Mouse (Mus musculus): ENCODE measurements around the gene Cpt1c. TPM values are rescaled to one million over a fixed set of nuclear protein-coding genes. Genes with fewer than 3 reads are reported as not detected.
A peak's percentile ranks its signal among the peaks of the same experiment; 100 is the strongest.

The Cpt1c gene
- polyA plus RNA-seq, 1 experiment from 2014 or later = 3.5 TPM

DNA sequence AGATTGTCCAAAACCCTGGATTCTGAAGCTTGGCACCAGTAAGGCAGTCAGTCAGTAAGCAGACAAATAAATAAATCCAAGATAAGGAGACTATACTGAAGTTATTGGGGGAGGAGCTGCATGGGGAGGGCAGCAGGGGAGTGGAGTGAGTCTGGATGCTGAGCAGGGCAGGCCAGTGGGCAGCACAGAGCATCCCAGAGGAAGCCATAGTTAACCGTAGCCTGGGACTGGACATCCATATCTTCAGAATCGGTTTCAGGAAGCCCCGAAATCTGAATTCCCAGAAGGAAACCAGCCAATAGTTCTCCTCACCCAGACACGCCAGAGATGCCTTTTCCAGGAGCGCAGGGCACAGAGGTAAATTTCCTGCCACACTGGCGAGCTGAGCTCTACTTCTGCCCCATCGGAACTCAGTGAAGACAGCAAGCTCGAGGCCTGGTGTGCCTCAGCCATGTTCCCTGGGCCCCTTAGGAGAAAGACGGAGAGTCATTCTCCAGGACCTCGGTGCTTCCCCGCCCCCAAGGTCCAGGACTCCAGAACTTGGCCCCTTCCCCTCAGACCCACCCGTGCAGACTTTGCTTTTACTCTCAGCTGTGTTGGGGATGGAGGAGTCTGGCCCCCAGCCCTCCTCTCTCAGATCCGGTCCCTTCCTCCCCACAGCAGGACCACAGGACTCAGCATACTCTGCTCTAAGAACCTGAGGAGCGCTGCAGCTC, 1.1 kb downstream of the Cpt1c start:
- H3K9me3 ChIP-seq (ENCODE audit: control insufficient read depth) = no peaks in the 10 kb centered on the region
- no peak for ATAC-seq

DNA sequence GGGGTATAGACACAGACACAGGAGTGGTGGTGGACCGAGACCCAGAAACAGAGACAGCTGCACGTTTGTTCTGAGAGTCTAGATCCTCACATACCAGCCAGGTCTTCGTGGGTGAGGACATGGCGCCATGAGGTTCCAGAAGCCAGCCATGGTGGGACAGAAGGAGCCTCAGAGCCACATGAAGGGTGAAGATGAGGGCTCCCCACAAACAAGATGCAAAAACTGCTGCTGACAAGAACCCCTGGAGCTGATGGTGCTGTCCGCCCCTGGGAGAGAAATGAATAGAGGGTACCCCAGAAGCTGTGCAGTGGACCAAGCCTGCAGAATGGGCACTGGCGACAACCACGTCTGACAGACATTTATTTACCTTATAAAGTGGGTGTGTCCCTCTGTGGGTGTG, 3.5 kb downstream of the Cpt1c start:
- H3K9me3 ChIP-seq (ENCODE audit: control insufficient read depth) = no peaks in the 10 kb centered on the region
- H3K27ac ChIP-seq (ENCODE audit: low read depth, low read length) = no peak overlapping the region
- TF ChIP-seq CTCF (IDR thresholded peaks at IDR 0.05; ENCODE audit: low read depth) = no peak
- no peak overlapping the region for H3K4me3 ChIP-seq (ENCODE audit: low read depth, low read length)
- H3K4me1 ChIP-seq (replicated peaks; ENCODE audit: control insufficient read depth, insufficient read depth, low read length) = peaks cover 4% of the 10 kb centered on the region; the same call in 1 of the 2 replicates
- H3K36me3 ChIP-seq (ENCODE audit: control insufficient read depth, insufficient read depth) = peaks cover 5% of the 10 kb centered on the region; the same call in 1 of the 2 replicates
- peak overlapping the region; percentile 96 for H3K4me2 ChIP-seq (replicated peaks; ENCODE audit: low read depth)
- no peaks in the 10 kb centered on the region for H3K27me3 ChIP-seq (replicated peaks; ENCODE audit: control insufficient read depth, insufficient read depth, low read length)
- no peak for ATAC-seq
- no peak overlapping the region for H3K9ac ChIP-seq (ENCODE audit: low read depth, low read length)
- WGBS = 56% methylated on average over 7 of the region's 7 CpGs

More for the DNA sequence above, 1.1 kb downstream of the Cpt1c start:
- Histone ChIP-seq H3K27me3 (replicated peaks; ENCODE audit: control insufficient read depth, insufficient read depth, low read length) (no peaks in the 10 kb centered on the region), H3K4me2 (replicated peaks; ENCODE audit: low read depth) (peak overlapping the region; percentile 63), H3K36me3 (ENCODE audit: control insufficient read depth, insufficient read depth) (peaks cover 30% of the 10 kb centered on the region), H3K9ac (ENCODE audit: low read depth, low read length) (no peak overlapping the region), H3K27ac (ENCODE audit: low read depth, low read length) (no peak overlapping the region), H3K4me1 (replicated peaks; ENCODE audit: control insufficient read depth, insufficient read depth, low read length) (peaks cover 4% of the 10 kb centered on the region; the same call in 1 of the 2 replicates), H3K4me3 (ENCODE audit: low read depth, low read length) (peak overlapping the region; percentile 42)
- WGBS = 48% methylated on average over 14 of the region's 14 CpGs
- TF ChIP-seq CTCF (IDR thresholded peaks at IDR 0.05; ENCODE audit: low read depth) = no peak

DNA sequence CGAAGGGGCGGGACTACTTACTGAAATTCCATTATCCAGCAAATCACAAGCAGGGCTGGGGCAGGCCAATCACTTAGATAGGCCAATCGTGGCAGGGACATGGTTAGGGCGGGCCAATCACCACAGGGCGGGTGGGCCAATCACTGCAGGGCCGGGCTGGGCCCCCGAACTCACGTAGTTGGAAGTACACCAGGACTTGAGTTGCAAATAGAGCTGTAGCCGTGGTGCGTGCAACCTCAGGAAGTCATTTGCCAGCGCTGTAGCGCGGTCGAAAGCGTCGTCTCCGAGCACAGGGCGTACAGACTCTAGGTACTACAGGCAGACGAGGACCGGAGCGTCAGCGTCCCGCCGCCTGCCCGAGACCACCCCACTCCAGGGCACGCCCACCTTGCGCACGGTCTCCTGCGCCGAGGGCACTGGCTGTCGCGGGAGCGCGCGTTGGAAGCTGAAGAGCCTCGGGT, 4.4 kb downstream of the Cpt1c start:
- Histone ChIP-seq H3K27me3 (replicated peaks; ENCODE audit: control insufficient read depth, insufficient read depth, low read length) (no peaks in the 10 kb centered on the region), H3K4me2 (replicated peaks; ENCODE audit: low read depth) (peak overlapping the region; percentile 96), H3K4me1 (replicated peaks; ENCODE audit: control insufficient read depth, insufficient read depth, low read length) (peaks cover 4% of the 10 kb centered on the region; the same call in 1 of the 2 replicates), H3K4me3 (ENCODE audit: low read depth, low read length) (peak overlapping the region; percentile 48), H3K9me3 (ENCODE audit: control insufficient read depth) (no peaks in the 10 kb centered on the region), H3K9ac (ENCODE audit: low read depth, low read length) (peak overlapping the region; percentile 37; the same call in 1 of the 2 replicates), H3K36me3 (ENCODE audit: control insufficient read depth, insufficient read depth) (peaks cover under 1% of the 10 kb centered on the region; the same call in 1 of the 2 replicates), H3K27ac (ENCODE audit: low read depth, low read length) (peak overlapping the region; percentile 11; the same call in 1 of the 2 replicates)
- under 1% methylated on average over 36 of the region's 36 CpGs for WGBS
- no peak for TF ChIP-seq CTCF (IDR thresholded peaks at IDR 0.05; ENCODE audit: low read depth)
- ATAC-seq = peak; percentile 91

DNA sequence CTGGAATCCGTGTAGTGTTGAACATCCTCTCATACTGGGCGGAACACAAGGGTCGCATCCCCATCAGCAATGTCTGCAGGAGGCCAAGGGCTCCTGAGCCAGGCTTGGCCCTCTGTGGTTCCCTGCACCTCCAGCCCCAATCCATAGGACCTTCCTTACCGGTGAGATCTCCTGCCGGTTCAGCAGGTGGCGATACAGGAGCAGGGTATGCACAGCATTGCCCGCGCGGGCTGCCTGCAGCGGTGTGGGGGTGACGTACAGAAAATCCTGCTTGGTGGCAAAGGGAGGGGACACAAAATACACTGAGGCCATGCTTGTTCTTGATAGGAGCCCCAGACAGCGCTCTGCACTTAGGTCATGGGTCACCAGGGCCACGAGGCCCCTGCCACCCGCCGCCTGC, 8.0 kb downstream of the Cpt1c start:
- no peaks in the 10 kb centered on the region for H3K9me3 ChIP-seq (ENCODE audit: control insufficient read depth)
- peaks cover 4% of the 10 kb centered on the region; the same call in 1 of the 2 replicates for H3K4me1 ChIP-seq (replicated peaks; ENCODE audit: control insufficient read depth, insufficient read depth, low read length)
- H3K4me3 ChIP-seq (ENCODE audit: low read depth, low read length) = no peak overlapping the region
- no peaks in the 10 kb centered on the region for H3K27me3 ChIP-seq (replicated peaks; ENCODE audit: control insufficient read depth, insufficient read depth, low read length)
- WGBS = 63% methylated on average over 15 of the region's 15 CpGs
- no peak for ATAC-seq
- peak; percentile 40 for TF ChIP-seq CTCF (IDR thresholded peaks at IDR 0.05; ENCODE audit: low read depth)
- no peak overlapping the region for H3K4me2 ChIP-seq (replicated peaks; ENCODE audit: low read depth)
- no peak overlapping the region for H3K27ac ChIP-seq (ENCODE audit: low read depth, low read length)
- H3K9ac ChIP-seq (ENCODE audit: low read depth, low read length) = no peak overlapping the region
- peaks cover 7% of the 10 kb centered on the region; the same call in 1 of the 2 replicates for H3K36me3 ChIP-seq (ENCODE audit: control insufficient read depth, insufficient read depth)

DNA sequence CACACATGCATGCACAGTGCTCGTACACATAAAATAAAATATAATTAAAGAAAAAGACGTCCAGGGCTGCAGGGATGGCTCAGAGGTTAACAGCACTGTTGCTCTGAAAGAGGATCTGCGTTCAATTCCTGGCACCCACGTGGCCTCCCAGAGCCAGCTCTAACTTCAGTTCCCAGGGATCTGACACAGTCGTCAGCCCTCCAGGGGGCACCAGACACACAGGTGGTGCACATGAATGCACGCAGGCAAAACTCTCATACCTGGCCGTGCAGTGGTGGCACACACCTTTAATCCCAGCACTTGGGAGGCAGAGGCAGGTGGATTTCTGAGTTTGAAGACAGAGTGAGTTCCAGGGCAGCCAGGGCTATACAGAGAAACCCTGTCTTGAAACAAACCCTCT, 8.7 kb downstream of the Cpt1c start:
- ATAC-seq = no peak
- Histone ChIP-seq H3K27me3 (replicated peaks; ENCODE audit: control insufficient read depth, insufficient read depth, low read length) (no peaks in the 10 kb centered on the region), H3K9me3 (ENCODE audit: control insufficient read depth) (no peaks in the 10 kb centered on the region), H3K9ac (ENCODE audit: low read depth, low read length) (no peak overlapping the region), H3K36me3 (ENCODE audit: control insufficient read depth, insufficient read depth) (peaks cover 7% of the 10 kb centered on the region; the same call in 1 of the 2 replicates), H3K4me1 (replicated peaks; ENCODE audit: control insufficient read depth, insufficient read depth, low read length) (peaks cover 3% of the 10 kb centered on the region; the same call in 1 of the 2 replicates), H3K4me3 (ENCODE audit: low read depth, low read length) (no peak overlapping the region), H3K27ac (ENCODE audit: low read depth, low read length) (no peak overlapping the region), H3K4me2 (replicated peaks; ENCODE audit: low read depth) (no peak overlapping the region)
- peak; percentile 48 for TF ChIP-seq CTCF (IDR thresholded peaks at IDR 0.05; ENCODE audit: low read depth)
- 70% methylated on average over 7 of the region's 7 CpGs for WGBS

DNA sequence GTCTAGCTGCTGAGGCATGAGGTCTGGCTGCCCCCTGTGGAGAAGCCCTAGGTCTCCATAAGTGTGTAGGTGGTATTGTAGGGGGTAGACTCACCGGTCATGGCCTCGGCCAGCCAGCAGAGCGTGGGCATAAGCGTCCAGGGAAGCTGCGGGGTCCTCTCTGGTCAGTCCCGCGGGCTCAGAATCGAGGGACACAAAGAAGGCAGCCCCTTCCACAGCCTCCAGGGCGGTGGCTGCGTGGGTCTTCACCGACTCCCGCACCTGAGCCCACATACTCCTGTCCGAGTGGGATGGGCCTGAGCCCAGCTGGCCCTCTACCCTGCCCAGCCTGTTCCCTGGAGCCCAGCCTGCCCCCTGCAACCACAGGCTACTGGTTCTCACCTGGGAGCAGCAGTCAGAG, 9.7 kb downstream of the Cpt1c start:
- no peaks in the 10 kb centered on the region for H3K27me3 ChIP-seq (replicated peaks; ENCODE audit: control insufficient read depth, insufficient read depth, low read length)
- TF ChIP-seq CTCF (IDR thresholded peaks at IDR 0.05; ENCODE audit: low read depth) = no peak
- H3K4me3 ChIP-seq (ENCODE audit: low read depth, low read length) = no peak overlapping the region
- ATAC-seq = no peak
- H3K36me3 ChIP-seq (ENCODE audit: control insufficient read depth, insufficient read depth) = peaks cover 7% of the 10 kb centered on the region; the same call in 1 of the 2 replicates
- H3K4me1 ChIP-seq (replicated peaks; ENCODE audit: control insufficient read depth, insufficient read depth, low read length) = no peaks in the 10 kb centered on the region
- H3K9ac ChIP-seq (ENCODE audit: low read depth, low read length) = no peak overlapping the region
- WGBS = 93% methylated on average over 13 of the region's 13 CpGs
- H3K9me3 ChIP-seq (ENCODE audit: control insufficient read depth) = no peaks in the 10 kb centered on the region
- H3K27ac ChIP-seq (ENCODE audit: low read depth, low read length) = no peak overlapping the region
- H3K4me2 ChIP-seq (replicated peaks; ENCODE audit: low read depth) = no peak overlapping the region

Data from intestine, postnatal 0 days (tissue).